In the genomic region with DNA sequence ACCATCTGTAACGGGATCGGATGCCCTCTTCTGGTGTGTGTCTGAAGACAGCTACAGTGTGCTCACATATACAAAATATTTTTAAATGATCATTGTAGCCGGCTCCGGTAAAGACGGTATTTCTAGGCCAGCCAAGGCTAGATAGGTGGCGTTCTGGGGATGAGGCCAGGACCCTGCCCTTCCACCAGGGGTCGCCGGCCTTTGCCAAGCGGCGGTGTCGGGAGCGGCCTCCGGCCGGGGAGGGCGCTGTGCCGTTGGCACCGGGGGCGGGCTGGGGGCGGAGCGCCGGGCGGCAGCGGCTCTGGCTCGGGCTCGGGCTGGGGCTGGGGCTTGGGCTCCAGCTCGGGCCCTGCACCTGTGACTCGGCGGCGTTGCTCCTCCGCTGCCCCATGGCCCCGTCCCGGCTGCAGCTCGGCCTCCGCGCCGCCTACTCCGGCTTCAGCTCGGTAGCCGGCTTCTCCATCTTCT, we compare ENCODE assay signal across 8 mouse cellular contexts. TPM values are rescaled to one million over a fixed set of nuclear protein-coding genes. Genes with fewer than 3 reads are reported as not detected.
A peak's percentile ranks its signal among the peaks of the same experiment; 100 is the strongest.
DNase-seq lines count a peak whose midpoint lies in the region; ATAC-seq lines count a peak whose summit lies in the region.

No protein-coding gene starts in this region.

- peak overlapping the region; percentile 79 for H3K4me2 ChIP-seq in hindbrain, embryonic 13.5 days

- 2% methylated on average over 39 of the region's 39 CpGs for WGBS in hindbrain, embryonic 13.5 days

- peaks cover 53% of the 10 kb centered on the region for H3K4me1 ChIP-seq in hindbrain, embryonic 13.5 days (replicated peaks)

- peaks cover 18% of the 10 kb centered on the region for H3K27me3 ChIP-seq in hindbrain, embryonic 13.5 days

- peak overlapping the region; percentile 64 for H3K4me3 ChIP-seq in hindbrain, embryonic 13.5 days

- DNase-seq in Muller cell, postnatal 12 days (ENCODE audit: inconsistent ontology term) = peak; percentile 95
- peak; percentile 90 for DNase-seq in cerebellum, adult 9-10 months
- peak; percentile 64 to 77 for DNase-seq in frontal cortex, postnatal 14 days (ENCODE audit: low spot score in 2 of 2)
- peak; percentile 83 to 90 for DNase-seq in layer of hippocampus, postnatal 25 days (ENCODE audit: extremely low spot score in 1 of 2, low spot score in 1 of 2)
- DNase-seq in lung, postnatal 25 days (ENCODE audit: low spot score) = peak; percentile 92
- peak; percentile 61 for DNase-seq in retina, adult 2 months (ENCODE audit: low read depth, low spot score)
- DNase-seq in thymus, postnatal 36 days = peak; percentile 92 to 95

- no peaks in the 10 kb centered on the region for H3K9me3 ChIP-seq in hindbrain, embryonic 13.5 days

- peak overlapping the region; percentile 89 for H3K9ac ChIP-seq in hindbrain, embryonic 13.5 days

- peak; percentile 79 for ATAC-seq in hindbrain, embryonic 13.5 days (ENCODE audit: low FRiP score)

- H3K36me3 ChIP-seq in hindbrain, embryonic 13.5 days = no peaks in the 10 kb centered on the region

- peak overlapping the region; percentile 74 for H3K27ac ChIP-seq in hindbrain, embryonic 13.5 days

RNA-seq across cellular contexts. Expression of gene Slc48a1, which starts 5.8 kb away (rescaled TPM):
- 59.8 and 62.9 TPM in 2 replicates for polyA plus RNA-seq in hindbrain, embryonic 13.5 days (2015; fragmentation: Nextera tagmentation; extraction: Ambion mirVana)
- total RNA-seq in layer of hippocampus, postnatal 25 days (2021) = 100 to 1,000 TPM; 151 to 169 TPM

RNA-seq across cellular contexts. Expression of gene Rapgef3, which starts 16.4 kb away (rescaled TPM):
- polyA plus RNA-seq in hindbrain, embryonic 13.5 days (2015; fragmentation: Nextera tagmentation; extraction: Ambion mirVana) = 10.4 and 10.8 TPM in 2 replicates
- 10 to 100 TPM; 36.3 to 40.3 TPM for total RNA-seq in layer of hippocampus, postnatal 25 days (2021)

RNA-seq across cellular contexts. Expression of gene Endou, which starts 53.0 kb away (rescaled TPM):
- 0.21 and 0.29 TPM in 2 replicates for polyA plus RNA-seq in hindbrain, embryonic 13.5 days (2015; fragmentation: Nextera tagmentation; extraction: Ambion mirVana)
- total RNA-seq in layer of hippocampus, postnatal 25 days (2021) = under 1 TPM; 0.59 to 0.71 TPM

Comparison
In these comparisons a context has a peak if more than half of its experiments do, and no peak if none do; other contexts are left out.
1. Peak in every context shown above with its lines: DNase-seq, ATAC-seq, H3K4me3 ChIP-seq and H3K27ac ChIP-seq.